Mouse (Mus musculus): ENCODE data around the gene Nenf.

Nenf gene

GRCm38 (mm10) chr1:191316818-191317217, 1.2 kb downstream of the Nenf start:
- DNase-seq, result no peak

- DNase-seq, result no peak
Observed at GRCm38 (mm10) chr1:191313926-191314325, 4.1 kb downstream of the Nenf start.

GRCm38 (mm10) chr1:191313158-191313557, 4.8 kb downstream of the Nenf start:
- DNase-seq, result no peak

- DNase-seq, result peak; percentile 90
Observed at GRCm38 (mm10) chr1:191312513-191312941, 5.5 kb downstream of the Nenf start.

- DNase-seq, result no peak
Observed at GRCm38 (mm10) chr1:191311296-191311898, 6.6 kb downstream of the Nenf start.

GRCm38 (mm10) chr1:191307766-191308455, 10.1 kb downstream of the Nenf start:
- no peak for DNase-seq

GRCm38 (mm10) chr1:191306316-191306715, 11.7 kb downstream of the Nenf start:
- no peak for DNase-seq

- DNase-seq, result peak; percentile 55
Observed at GRCm38 (mm10) chr1:191305610-191306009, 12.4 kb downstream of the Nenf start.

- no peak for DNase-seq
Observed at GRCm38 (mm10) chr1:191304216-191304615, 13.8 kb downstream of the Nenf start.

GRCm38 (mm10) chr1:191303736-191304135, 14.3 kb downstream of the Nenf start:
- no peak for DNase-seq

- DNase-seq, result no peak
Observed at GRCm38 (mm10) chr1:191301903-191302302, 16.1 kb downstream of the Nenf start.

GRCm38 (mm10) chr1:191299215-191299942, 18.6 kb downstream of the Nenf start:
- DNase-seq, result peak; percentile 51

GRCm38 (mm10) chr1:191298304-191298703, 19.7 kb downstream of the Nenf start:
- DNase-seq, result no peak

GRCm38 (mm10) chr1:191296445-191296844, 21.5 kb downstream of the Nenf start:
- no peak for DNase-seq

- DNase-seq, result no peak
Observed at GRCm38 (mm10) chr1:191295784-191296183, 22.2 kb downstream of the Nenf start.

- no peak for DNase-seq
Observed at GRCm38 (mm10) chr1:191293996-191294795, 23.8 kb downstream of the Nenf start.

- no peak for DNase-seq
Observed at GRCm38 (mm10) chr1:191293051-191293450, 24.9 kb downstream of the Nenf start.

GRCm38 (mm10) chr1:191292348-191292747, 25.6 kb downstream of the Nenf start:
- no peak for DNase-seq

- DNase-seq, result peak; percentile 69
Observed at GRCm38 (mm10) chr1:191288762-191289161, 29.2 kb downstream of the Nenf start.

- no peak for DNase-seq
Observed at GRCm38 (mm10) chr1:191284502-191284901, 33.5 kb downstream of the Nenf start.

- DNase-seq, result peak; percentile 60
Observed at GRCm38 (mm10) chr1:191283110-191284040, 34.6 kb downstream of the Nenf start.

GRCm38 (mm10) chr1:191282319-191282718, 35.7 kb downstream of the Nenf start:
- no peak for DNase-seq
